ENCODE assay signal across 8 mouse cellular contexts in the genomic region with DNA sequence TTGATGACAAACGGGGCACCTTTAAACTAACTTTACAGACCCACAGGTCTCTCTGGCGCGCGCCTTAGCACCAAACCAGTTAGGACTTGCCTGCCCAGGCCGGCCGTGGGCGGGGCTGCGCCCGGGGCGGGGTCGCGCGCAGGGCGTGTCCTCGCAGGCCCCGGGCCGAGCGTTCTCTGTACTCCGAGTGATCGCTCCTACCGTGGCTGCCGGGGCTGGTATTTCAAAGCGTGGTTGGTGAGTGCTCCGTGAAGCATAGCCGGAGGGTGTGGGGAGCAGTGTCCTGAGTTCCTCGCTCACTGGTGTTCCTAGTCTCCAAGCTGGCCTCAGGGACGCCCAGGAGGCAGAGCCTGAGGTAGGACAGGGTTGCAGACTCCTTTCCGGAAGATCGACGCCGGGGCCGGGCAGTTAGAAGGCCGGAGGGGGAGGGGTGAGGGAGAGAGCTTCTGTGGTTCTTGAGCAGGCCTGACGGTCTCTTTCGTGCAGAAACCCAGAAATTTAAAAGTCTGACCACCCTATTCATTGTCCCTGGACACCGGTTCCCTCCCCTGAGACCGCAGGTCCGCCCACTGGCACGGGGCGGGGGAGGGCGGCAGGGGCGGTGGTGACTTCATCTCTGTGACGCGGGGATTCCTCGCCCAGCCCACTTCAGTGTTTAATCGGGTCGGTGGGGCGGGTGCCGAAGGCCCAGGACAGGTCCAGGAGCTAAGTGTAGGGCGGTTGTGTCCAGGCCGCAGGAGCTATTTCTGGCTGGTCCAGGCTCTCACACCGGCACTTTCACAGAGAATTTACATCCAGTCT. TPM values are rescaled to one million over a fixed set of nuclear protein-coding genes. Genes with fewer than 3 reads are reported as not detected.
DNase-seq lines count a peak whose midpoint lies in the region; ATAC-seq and TF ChIP-seq lines count a peak whose summit lies in the region.

A gene (plus strand): TSS at position 163 of the 801 bp plus-strand sequence.

- peak; percentile 89 for TF ChIP-seq POLR2A in heart, adult 2 months (IDR thresholded peaks at IDR 0.05; ENCODE audit: insufficient read depth, low read depth, low read length)
- peak; percentile 70 for TF ChIP-seq POLR2A in kidney, adult 2 months (IDR thresholded peaks at IDR 0.05; ENCODE audit: low read depth, low read length)

- peak within 1 kb of the TSS; percentile 75 for H3K9ac ChIP-seq in heart, adult 2 months (ENCODE audit: low read depth, low read length)
- H3K9ac ChIP-seq in limb, embryonic 15.5 days = peak within 1 kb of the TSS; percentile 74
- H3K9ac ChIP-seq in midbrain, embryonic 16.5 days (ENCODE audit: low read depth, low read length) = peak within 1 kb of the TSS; percentile 86
- H3K9ac ChIP-seq in stomach, embryonic 14.5 days (replicated peaks; ENCODE audit: low read depth, low read length) = peak within 1 kb of the TSS; percentile 70

- H3K27me3 ChIP-seq in embryonic facial prominence, embryonic 10.5 days (replicated peaks; ENCODE audit: low read depth, poor library complexity, severe bottlenecking) = peaks cover 47% of the 10 kb centered on the region
- no peaks in the 10 kb centered on the region for H3K27me3 ChIP-seq in heart, adult 2 months (ENCODE audit: control insufficient read depth, insufficient read depth, low read length)
- no peaks in the 10 kb centered on the region for H3K27me3 ChIP-seq in kidney, adult 2 months (replicated peaks; ENCODE audit: control insufficient read depth, insufficient read depth, low read length)
- H3K27me3 ChIP-seq in limb, embryonic 15.5 days = peaks cover 29% of the 10 kb centered on the region
- H3K27me3 ChIP-seq in midbrain, embryonic 16.5 days (ENCODE audit: control insufficient read depth, insufficient read depth, low read depth, low read length) = peaks cover 45% of the 10 kb centered on the region
- H3K27me3 ChIP-seq in stomach, embryonic 14.5 days (ENCODE audit: control insufficient read depth, insufficient read depth, low read length) = peaks cover 14% of the 10 kb centered on the region; the same call in 1 of the 2 replicates

- peak; percentile 86 for DNase-seq in ovary, adult 18-20 months (ENCODE audit: low spot score)
- no peak for DNase-seq in ovary, postnatal 10 days (ENCODE audit: low spot score)
- peak; percentile 93 for DNase-seq in embryonic facial prominence, embryonic 10.5 days (ENCODE audit: low spot score)
- DNase-seq in heart, adult 2 months = peak; percentile 95
- peak; percentile 97 for DNase-seq in kidney, adult 2 months

- WGBS in embryonic facial prominence, embryonic 10.5 days = under 1% methylated on average over 52 of the region's 52 CpGs
- under 1% methylated on average over 52 of the region's 52 CpGs for WGBS in heart, adult 2 months
- WGBS in kidney, adult 2 months = under 1% methylated on average over 52 of the region's 52 CpGs
- under 1% methylated on average over 52 of the region's 52 CpGs for whole genome bisulfite sequencing in limb, embryonic 15.5 days
- under 1% methylated on average over 52 of the region's 52 CpGs for WGBS in midbrain, embryonic 16.5 days
- WGBS in stomach, embryonic 14.5 days = under 1% methylated on average over 52 of the region's 52 CpGs

- ATAC-seq in limb, embryonic 15.5 days (ENCODE audit: insufficient number of reproducible peaks, low FRiP score, low TSS enrichment, low read depth) = peak; percentile 78
- ATAC-seq in midbrain, embryonic 16.5 days = peak; percentile 56
- ATAC-seq in stomach, embryonic 14.5 days (ENCODE audit: insufficient number of reproducible peaks, insufficient read depth, low FRiP score, low read depth) = peak; percentile 80

- peaks cover 66% of the 10 kb centered on the region for H3K4me1 ChIP-seq in embryonic facial prominence, embryonic 10.5 days
- peaks cover 21% of the 10 kb centered on the region for H3K4me1 ChIP-seq in heart, adult 2 months (ENCODE audit: control insufficient read depth, insufficient read depth, low read length)
- H3K4me1 ChIP-seq in kidney, adult 2 months (ENCODE audit: control insufficient read depth, insufficient read depth, low read length) = peaks cover 30% of the 10 kb centered on the region
- H3K4me1 ChIP-seq in limb, embryonic 15.5 days = peaks cover 65% of the 10 kb centered on the region
- H3K4me1 ChIP-seq in midbrain, embryonic 16.5 days (ENCODE audit: control insufficient read depth, insufficient read depth, low read length) = peaks cover 33% of the 10 kb centered on the region
- peaks cover 35% of the 10 kb centered on the region for H3K4me1 ChIP-seq in stomach, embryonic 14.5 days (ENCODE audit: control insufficient read depth, insufficient read depth, low read length)

- no peaks in the 10 kb centered on the region for H3K9me3 ChIP-seq in embryonic facial prominence, embryonic 10.5 days
- H3K9me3 ChIP-seq in limb, embryonic 15.5 days = no peaks in the 10 kb centered on the region
- H3K9me3 ChIP-seq in midbrain, embryonic 16.5 days (replicated peaks; ENCODE audit: control insufficient read depth, low read length, poor library complexity, severe bottlenecking) = no peaks in the 10 kb centered on the region
- H3K9me3 ChIP-seq in stomach, embryonic 14.5 days (ENCODE audit: control insufficient read depth, low read depth, low read length) = no peaks in the 10 kb centered on the region

- H3K4me2 ChIP-seq in limb, embryonic 15.5 days = peak within 1 kb of the TSS; percentile 75
- H3K4me2 ChIP-seq in midbrain, embryonic 16.5 days (ENCODE audit: low read length) = peak within 1 kb of the TSS; percentile 66
- H3K4me2 ChIP-seq in stomach, embryonic 14.5 days (replicated peaks; ENCODE audit: low read depth, low read length) = peak within 1 kb of the TSS; percentile 87

- no peaks in the 10 kb centered on the region; the same call in 1 of the 2 replicates for H3K79me2 ChIP-seq in heart, adult 2 months (replicated peaks; ENCODE audit: control insufficient read depth, insufficient read depth, low read length)

- TF ChIP-seq EP300 in heart, adult 2 months (IDR thresholded peaks at IDR 0.05; ENCODE audit: insufficient read depth, low read depth, low read length) = no peak

- intact Hi-C loops in heart, adult 2 months (cut with DNase I) = no loop called here

- peak within 1 kb of the TSS; percentile 76 for H3K4me3 ChIP-seq in embryonic facial prominence, embryonic 10.5 days
- H3K4me3 ChIP-seq in heart, adult 2 months = peak within 1 kb of the TSS; percentile 82
- H3K4me3 ChIP-seq in kidney, adult 2 months (ENCODE audit: insufficient read depth, low read depth, low read length) = peak within 1 kb of the TSS; percentile 99
- H3K4me3 ChIP-seq in limb, embryonic 15.5 days = peak within 1 kb of the TSS; percentile 73
- peak within 1 kb of the TSS; percentile 56 for H3K4me3 ChIP-seq in midbrain, embryonic 16.5 days (ENCODE audit: low read depth, low read length)
- peak within 1 kb of the TSS; percentile 78 for H3K4me3 ChIP-seq in stomach, embryonic 14.5 days (ENCODE audit: low read depth, low read length)

- H3K36me3 ChIP-seq in embryonic facial prominence, embryonic 10.5 days (replicated peaks) = peaks cover 34% of the 10 kb centered on the region
- no peaks in the 10 kb centered on the region; the same call in 1 of the 2 replicates for H3K36me3 ChIP-seq in heart, adult 2 months (ENCODE audit: control insufficient read depth, insufficient read depth, low read length)
- H3K36me3 ChIP-seq in kidney, adult 2 months (ENCODE audit: control insufficient read depth, insufficient read depth, low read length) = no peaks in the 10 kb centered on the region
- H3K36me3 ChIP-seq in limb, embryonic 15.5 days = peaks cover 31% of the 10 kb centered on the region
- peaks cover 8% of the 10 kb centered on the region for H3K36me3 ChIP-seq in midbrain, embryonic 16.5 days (ENCODE audit: control insufficient read depth, insufficient read depth, low read length)
- peaks cover 25% of the 10 kb centered on the region for H3K36me3 ChIP-seq in stomach, embryonic 14.5 days (ENCODE audit: control insufficient read depth, insufficient read depth, low read length)

- peak within 1 kb of the TSS; percentile 92 for H3K27ac ChIP-seq in embryonic facial prominence, embryonic 10.5 days (replicated peaks)
- H3K27ac ChIP-seq in heart, adult 2 months = peak within 1 kb of the TSS; percentile 98
- H3K27ac ChIP-seq in kidney, adult 2 months (ENCODE audit: insufficient read depth, low read depth, low read length) = peak within 1 kb of the TSS; percentile 98
- H3K27ac ChIP-seq in limb, embryonic 15.5 days = peak within 1 kb of the TSS; percentile 90
- H3K27ac ChIP-seq in midbrain, embryonic 16.5 days (ENCODE audit: low read length) = peak within 1 kb of the TSS; percentile 82
- H3K27ac ChIP-seq in stomach, embryonic 14.5 days (ENCODE audit: low read length) = peak within 1 kb of the TSS; percentile 92

- no peak for TF ChIP-seq CTCF in heart, adult 2 months (IDR thresholded peaks at IDR 0.05)
- TF ChIP-seq CTCF in kidney, adult 2 months (conservative IDR thresholded peaks at IDR 0.05; ENCODE audit: insufficient read depth, insufficient read length, low read depth, low read length) = no peak

RNA-seq across cellular contexts. Expression of the gene that starts here (rescaled TPM):
- polyA plus RNA-seq in embryonic facial prominence, embryonic 10.5 days (2016; fragmentation: Nextera tagmentation; extraction: Ambion mirVana) = 20.6 and 22.4 TPM in 2 replicates
- total RNA-seq in heart, adult 2 months (2021) = 100 to 1,000 TPM; 272 to 334 TPM
- 395 and 491 TPM in 2 replicates for polyA plus RNA-seq in heart, adult 2 months (2012; rRNA removed)
- polyA plus RNA-seq in kidney, adult 2 months (2012; rRNA removed) = 274 and 343 TPM in 2 replicates
- polyA plus RNA-seq in limb, embryonic 15.5 days (2015; fragmentation: Nextera tagmentation; extraction: Ambion mirVana) = 14.2 and 20.6 TPM in 2 replicates
- 17.1 and 17.5 TPM in 2 replicates for polyA plus RNA-seq in midbrain, embryonic 16.5 days (2015; fragmentation: Nextera tagmentation; extraction: Ambion mirVana)
- 87.0 and 94.0 TPM in 2 replicates for polyA plus RNA-seq in stomach, embryonic 14.5 days (2014; fragmentation: Nextera tagmentation; extraction: Ambion mirVana)
